Mouse (Mus musculus) E14TG2a.4 (cell line): ENCODE measurements around the gene Nlgn2.

Experiments
- H3K27me3 ChIP-seq: 2 replicates; pipeline ENCODE4 v1.6.1; 2014; ENCODE audit warnings: low read length, control low read depth; ENCODE audit not compliant: insufficient read depth
- H3K36me3 ChIP-seq: 2 replicates; pipeline ENCODE4 v1.6.1; 2014; ENCODE audit warnings: low read length, control low read depth; ENCODE audit not compliant: insufficient read depth
- H3K4me1 ChIP-seq: replicated peaks from 2 replicates; pipeline ENCODE4 v1.6.1; 2014; ENCODE audit warnings: low read depth, low read length, control low read depth
- H3K4me3 ChIP-seq: replicated peaks from 2 replicates; pipeline ENCODE4 v1.5.1; 2014; ENCODE audit warnings: mild to moderate bottlenecking, low read length
- H3K9me3 ChIP-seq: 2 replicates; pipeline ENCODE4 v1.6.1; 2014; ENCODE audit warnings: low read length, control low read depth
- CTCF ChIP-seq: conservative IDR thresholded peaks from 2 replicates; pipeline ENCODE4 v1.5.1; 2014; ENCODE audit warnings: low read length
- NANOG ChIP-seq: IDR thresholded peaks from 2 replicates; pipeline ENCODE4 v1.6.1; 2014; ENCODE audit warnings: borderline replicate concordance, low read length, mixed read lengths
- POU5F1 ChIP-seq: IDR thresholded peaks from 2 replicates; pipeline ENCODE4 v1.6.1; 2014; ENCODE audit warnings: low read length, borderline replicate concordance

Gene Nlgn2

GRCm38 (mm10) chr11:69799394-69800137 is 38.0 kb downstream of the Nlgn2 start:
- Histone ChIP-seq H3K4me3 (peak overlapping the region; percentile 83), H3K4me1 (peaks cover 67% of the 10 kb centered on the region), H3K36me3 (no peaks in the 10 kb centered on the region), H3K27me3 (peaks cover 76% of the 10 kb centered on the region), H3K9me3 (no peaks in the 10 kb centered on the region)
- TF ChIP-seq POU5F1 (no peak), CTCF (no peak), NANOG (no peak)

DNA sequence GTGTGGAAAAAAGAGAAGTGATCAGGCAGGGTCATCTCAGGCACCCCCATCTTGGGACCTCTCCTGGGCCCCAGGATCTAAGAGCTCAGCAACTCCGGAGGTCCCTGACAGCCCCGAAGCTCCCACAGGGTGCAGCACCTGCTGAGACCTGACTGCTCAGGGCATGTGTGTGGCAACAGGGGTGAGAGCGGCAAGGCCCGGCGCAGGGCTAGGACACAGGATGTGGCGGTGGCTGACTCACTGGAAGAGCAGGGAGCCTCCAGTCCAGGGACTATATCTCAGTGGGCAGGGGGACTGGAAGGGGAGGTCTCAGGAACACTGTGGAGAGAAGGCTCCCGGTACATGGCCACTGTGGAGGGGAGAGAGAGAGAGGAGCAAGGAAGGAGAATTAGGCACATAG is 39.7 kb downstream of the Nlgn2 start:
- TF ChIP-seq NANOG (no peak), CTCF (no peak), POU5F1 (no peak)
- Histone ChIP-seq H3K36me3 (no peaks in the 10 kb centered on the region), H3K4me3 (no peak overlapping the region), H3K27me3 (peaks cover 69% of the 10 kb centered on the region), H3K4me1 (peaks cover 65% of the 10 kb centered on the region), H3K9me3 (no peaks in the 10 kb centered on the region)

DNA sequence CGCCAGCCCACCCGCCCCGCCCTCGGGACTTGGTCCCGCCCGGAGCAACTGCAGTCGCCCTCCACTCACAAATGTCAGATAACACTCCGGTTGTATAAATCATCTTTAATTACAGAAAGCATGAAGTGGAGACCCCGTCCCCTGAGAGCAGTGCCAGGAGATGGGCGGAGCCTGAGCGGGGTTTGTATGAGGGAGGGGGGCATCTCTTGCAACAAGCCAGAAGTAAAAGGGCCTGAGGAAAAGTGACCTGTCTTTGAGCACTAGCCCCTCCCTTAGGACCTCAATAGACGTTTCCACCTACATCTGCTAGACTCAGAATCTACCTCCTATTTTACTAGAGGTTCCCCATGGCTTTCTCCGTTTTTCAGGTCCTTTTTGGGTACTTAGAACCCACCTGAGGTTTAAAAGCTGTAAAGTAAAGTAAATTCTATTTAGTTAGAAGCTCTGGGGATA is 41.6 kb downstream of the Nlgn2 start:
- TF ChIP-seq POU5F1, result no peak
- no peak for TF ChIP-seq CTCF
- no peak for TF ChIP-seq NANOG
- H3K9me3 ChIP-seq, result no peaks in the 10 kb centered on the region
- no peaks in the 10 kb centered on the region for H3K36me3 ChIP-seq
- H3K27me3 ChIP-seq, result peaks cover 65% of the 10 kb centered on the region
- H3K4me3 ChIP-seq, result peak overlapping the region; percentile 87
- H3K4me1 ChIP-seq, result peaks cover 49% of the 10 kb centered on the region

DNA sequence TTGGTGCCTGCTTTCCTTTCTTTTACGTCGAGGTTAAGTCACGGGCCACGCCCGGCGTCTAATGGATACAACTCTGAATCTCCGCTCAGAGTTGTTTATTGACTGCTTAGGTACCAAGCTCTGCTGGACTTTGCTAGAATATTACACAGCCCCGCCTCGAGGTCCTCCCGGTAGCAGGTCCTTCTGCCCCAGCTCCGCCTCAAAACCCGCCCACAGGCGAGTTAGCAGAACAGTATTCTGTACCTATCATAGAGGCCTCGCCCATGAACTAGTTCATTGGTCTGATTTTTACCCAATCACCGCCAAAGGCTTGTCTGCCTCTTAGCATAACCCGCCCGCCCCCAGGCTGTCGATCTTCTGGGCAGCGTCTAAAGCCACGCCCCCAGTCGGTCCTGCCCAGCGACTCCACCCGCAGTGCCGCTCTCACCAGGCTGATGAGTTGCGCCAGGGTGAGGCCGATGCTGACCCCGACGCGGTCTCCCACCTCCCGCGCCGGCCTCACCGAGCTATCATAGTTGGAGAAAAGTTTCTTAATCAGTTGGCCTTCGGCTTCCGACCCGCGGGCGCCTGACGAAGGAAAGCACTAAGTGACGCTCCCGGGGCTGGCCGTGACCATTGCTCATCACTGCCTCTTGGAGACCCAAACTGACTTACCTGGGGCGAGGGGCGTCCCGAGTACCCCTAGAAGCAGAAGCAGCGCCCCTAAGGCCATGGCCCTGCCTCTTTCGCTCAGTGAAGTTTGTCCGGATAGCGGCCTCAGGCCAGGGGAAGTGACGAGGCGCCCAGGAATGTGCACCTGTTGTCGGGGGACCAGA is 42.2 kb downstream of the Nlgn2 start, which contains the start of gene Chrnb1:
Gene Chrnb1 (minus strand): TSS at position 776 of the 815 bp plus-strand sequence.
- H3K36me3 ChIP-seq, result no peaks in the 10 kb centered on the region
- H3K4me1 ChIP-seq, result peaks cover 43% of the 10 kb centered on the region
- TF ChIP-seq POU5F1 (no peak), CTCF (no peak), NANOG (no peak)
- peak within 1 kb of the TSS; percentile 87 for H3K4me3 ChIP-seq
- H3K27me3 ChIP-seq, result peaks cover 60% of the 10 kb centered on the region
- no peaks in the 10 kb centered on the region for H3K9me3 ChIP-seq

GRCm38 (mm10) chr11:69793429-69793828 is 44.2 kb downstream of the Nlgn2 start:
- peaks cover 47% of the 10 kb centered on the region for H3K27me3 ChIP-seq
- H3K4me1 ChIP-seq, result peaks cover 40% of the 10 kb centered on the region
- H3K36me3 ChIP-seq, result no peaks in the 10 kb centered on the region
- H3K4me3 ChIP-seq, result peak overlapping the region; percentile 13; the same call in 1 of the 2 replicates
- no peak for TF ChIP-seq NANOG
- H3K9me3 ChIP-seq, result no peaks in the 10 kb centered on the region

GRCm38 (mm10) chr11:69791420-69791819 is 46.2 kb downstream of the Nlgn2 start:
- H3K27me3 ChIP-seq, result peaks cover 29% of the 10 kb centered on the region
- H3K36me3 ChIP-seq, result no peaks in the 10 kb centered on the region
- H3K9me3 ChIP-seq, result no peaks in the 10 kb centered on the region
- TF ChIP-seq POU5F1, result no peak
- no peak for TF ChIP-seq NANOG
- TF ChIP-seq CTCF, result no peak
- H3K4me3 ChIP-seq, result no peak overlapping the region
- H3K4me1 ChIP-seq, result peaks cover 57% of the 10 kb centered on the region

- TF ChIP-seq CTCF (no peak), POU5F1 (no peak)
- H3K27me3 ChIP-seq, result peaks cover 24% of the 10 kb centered on the region
- H3K36me3 ChIP-seq, result no peaks in the 10 kb centered on the region
- no peak overlapping the region for H3K4me3 ChIP-seq
- H3K4me1 ChIP-seq, result peaks cover 65% of the 10 kb centered on the region
- no peaks in the 10 kb centered on the region for H3K9me3 ChIP-seq
Observed at GRCm38 (mm10) chr11:69789431-69789830, 48.2 kb downstream of the Nlgn2 start.

DNA sequence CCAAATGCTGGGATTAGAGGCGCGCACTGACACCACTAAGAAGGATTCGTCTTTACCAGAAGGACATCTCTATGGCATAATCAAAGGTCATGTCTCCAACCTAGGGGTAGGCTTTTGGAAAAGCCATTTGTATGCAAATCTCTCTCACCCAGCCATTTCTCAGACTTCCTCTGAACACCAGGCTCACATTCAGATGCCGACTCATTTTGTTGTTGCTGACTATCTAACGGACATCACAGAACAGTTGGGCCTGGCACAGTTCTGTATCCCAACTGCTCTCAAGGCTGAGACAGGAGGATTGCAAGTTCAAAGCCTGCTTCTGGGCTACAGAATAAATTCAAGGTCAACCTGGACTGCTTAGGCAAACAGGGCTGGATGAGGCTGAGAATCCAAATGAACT is 50.3 kb downstream of the Nlgn2 start:
- Histone ChIP-seq H3K4me3 (0 out of 2 replicates have a peak overlapping the region, but pooled peaks have one; percentile 10), H3K9me3 (no peaks in the 10 kb centered on the region)
- TF ChIP-seq POU5F1, result no peak
- no peak for TF ChIP-seq NANOG
- no peak for TF ChIP-seq CTCF

GRCm38 (mm10) chr11:69784793-69785272 is 52.8 kb downstream of the Nlgn2 start:
- Histone ChIP-seq H3K4me3 (peak overlapping the region; percentile 67), H3K36me3 (no peaks in the 10 kb centered on the region), H3K4me1 (peaks cover 86% of the 10 kb centered on the region), H3K27me3 (peaks cover 10% of the 10 kb centered on the region), H3K9me3 (no peaks in the 10 kb centered on the region)
- no peak for TF ChIP-seq POU5F1
- TF ChIP-seq NANOG, result no peak
- no peak for TF ChIP-seq CTCF

More for the DNA sequence above, 50.3 kb downstream of the Nlgn2 start:
- Histone ChIP-seq H3K4me1 (peaks cover 71% of the 10 kb centered on the region), H3K27me3 (peaks cover 8% of the 10 kb centered on the region), H3K36me3 (no peaks in the 10 kb centered on the region)
